Mouse (Mus musculus) central nervous system, embryonic 18 days (tissue): ENCODE measurements around the gene Gimap8. TPM values are rescaled to one million over a fixed set of nuclear protein-coding genes. Genes with fewer than 3 reads are reported as not detected.

Experiments used
- polyA plus RNA-seq: library from polyadenylated mRNA; depleted of rRNA; stranded (reverse); fragments of >200 nt; gene quantifications from 2 replicates; pipeline ENCODE4 v1.2.3, GENCODE M21; 2012; rRNA removed

Gene Gimap8
- 1.5 and 1.7 TPM in 2 replicates for polyA plus RNA-seq

GRCm38 (mm10) chr6:48646995-48647394 lies at the start of gene Gimap8:
TSS of gene Gimap8 (plus strand) at chr6:48647234.

GRCm38 (mm10) chr6:48601271-48602079 lies 45.6 kb upstream of the Gimap8 start, which contains the start of gene Zfp775:
TSS of gene Zfp775 (plus strand) at chr6:48602063.

GRCm38 (mm10) chr6:48626464-48626863 lies 20.6 kb upstream of the Gimap8 start, which contains the start of gene AI854703:
TSS of gene AI854703 (plus strand) at chr6:48626764.

GRCm38 (mm10) chr6:48675931-48676859 lies 29.2 kb downstream of the Gimap8 start, which contains the start of gene Gimap9:
TSS of gene Gimap9 (plus strand) at chr6:48676129.

GRCm38 (mm10) chr6:48684319-48684718 lies 37.3 kb downstream of the Gimap8 start, which contains the start of gene Gimap4:
TSS of gene Gimap4 (plus strand) at chr6:48684549.

Other genes starting within 250 kb of the Gimap8 start
- 31.4 and 37.1 TPM in 2 replicates for gene Zfp467, start 201.4 kb upstream of the Gimap8 start, polyA plus RNA-seq
- 2.3 and 2.8 TPM in 2 replicates for gene Sspo, start 199.0 kb upstream of the Gimap8 start, polyA plus RNA-seq
- 317 and 323 TPM in 2 replicates for gene Atp6v0e2, start 109.6 kb upstream of the Gimap8 start, polyA plus RNA-seq
- 24.9 and 28.4 TPM in 2 replicates for gene Lrrc61, start 92.4 kb upstream of the Gimap8 start, polyA plus RNA-seq
- gene Rarres2, start 74.4 kb upstream of the Gimap8 start, polyA plus RNA-seq = 7.5 and 9.4 TPM in 2 replicates
- 0.41 TPM in 1 of 2 replicates, not detected in the other for gene Gm45021, start 57.6 kb upstream of the Gimap8 start, polyA plus RNA-seq
- 47.3 and 49.6 TPM in 2 replicates for gene Repin1, start 53.4 kb upstream of the Gimap8 start, polyA plus RNA-seq
- gene Gm44965, start 53.3 kb upstream of the Gimap8 start, polyA plus RNA-seq = not detected in 2 replicates
- gene Zfp775, start 45.2 kb upstream of the Gimap8 start, polyA plus RNA-seq = 10.4 and 11.7 TPM in 2 replicates
- gene AI854703, start 20.5 kb upstream of the Gimap8 start, polyA plus RNA-seq = 22.4 and 24.2 TPM in 2 replicates
- gene Gimap9, start 28.9 kb downstream of the Gimap8 start, polyA plus RNA-seq = 1.6 and 1.8 TPM in 2 replicates
- gene Gimap4, start 37.3 kb downstream of the Gimap8 start, polyA plus RNA-seq = 0.91 and 1.2 TPM in 2 replicates
- 5.4 and 6.2 TPM in 2 replicates for gene Gimap6, start 61.0 kb downstream of the Gimap8 start, polyA plus RNA-seq
- gene Gm28053, start 71.4 kb downstream of the Gimap8 start, polyA plus RNA-seq = 0.48 TPM in 1 of 2 replicates, not detected in the other
- gene Gimap7, start 71.4 kb downstream of the Gimap8 start, polyA plus RNA-seq = not detected in 2 replicates
- gene Gimap1, start 91.8 kb downstream of the Gimap8 start, polyA plus RNA-seq = 1.8 and 1.9 TPM in 2 replicates
- gene Gimap5, start 99.0 kb downstream of the Gimap8 start, polyA plus RNA-seq = 1.2 and 1.5 TPM in 2 replicates
- gene Gimap3, start 123.6 kb downstream of the Gimap8 start, polyA plus RNA-seq = 0.03 TPM in 1 of 2 replicates, not detected in the other
- gene Tmem176a, start 193.7 kb downstream of the Gimap8 start, polyA plus RNA-seq = 13.6 and 16.0 TPM in 2 replicates
- gene Tmem176b, start 194.3 kb downstream of the Gimap8 start, polyA plus RNA-seq = 74.3 and 91.8 TPM in 2 replicates
- gene Aoc1, start 225.7 kb downstream of the Gimap8 start, polyA plus RNA-seq = 0.01 TPM in 1 of 2 replicates, not detected in the other